Mouse (Mus musculus) thymus, postnatal 14 days (tissue): ENCODE data around the gene Sp6.

Experiments
- DNase-seq: peaks from one replicate; pipeline ENCODE4 v3.0.0; 2021

Sp6 gene

GRCm38 (mm10) chr11:96982859-96983258, 30.3 kb upstream of the Sp6 start, which contains the start of gene Sp2:
Gene Sp2, minus strand, starts transcription at chr11:96982959.
- no peak for DNase-seq

DNA sequence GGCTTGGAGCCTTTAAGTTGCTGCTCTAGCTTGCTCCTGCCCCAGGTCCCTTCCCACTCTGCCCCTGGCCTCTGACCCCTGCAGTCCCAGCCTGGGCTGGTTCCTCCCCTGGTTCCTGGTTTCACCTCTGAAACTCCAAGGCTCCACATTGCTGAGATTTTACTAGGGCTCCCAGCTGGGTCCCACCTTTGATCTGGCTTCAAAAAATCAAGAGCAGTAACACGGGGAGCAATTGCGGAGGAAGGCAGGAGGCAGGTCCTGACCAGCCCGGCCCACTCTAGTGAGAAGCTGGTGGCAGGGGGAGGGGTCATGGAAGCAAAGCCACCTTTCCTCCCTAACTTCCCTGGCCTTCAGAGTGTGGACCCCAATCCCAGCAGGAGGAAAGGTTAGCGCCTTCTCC, 28.3 kb upstream of the Sp6 start:
- no peak for DNase-seq

- peak; percentile 40 for DNase-seq
Measured at GRCm38 (mm10) chr11:96986463-96986862, 26.7 kb upstream of the Sp6 start.

DNA sequence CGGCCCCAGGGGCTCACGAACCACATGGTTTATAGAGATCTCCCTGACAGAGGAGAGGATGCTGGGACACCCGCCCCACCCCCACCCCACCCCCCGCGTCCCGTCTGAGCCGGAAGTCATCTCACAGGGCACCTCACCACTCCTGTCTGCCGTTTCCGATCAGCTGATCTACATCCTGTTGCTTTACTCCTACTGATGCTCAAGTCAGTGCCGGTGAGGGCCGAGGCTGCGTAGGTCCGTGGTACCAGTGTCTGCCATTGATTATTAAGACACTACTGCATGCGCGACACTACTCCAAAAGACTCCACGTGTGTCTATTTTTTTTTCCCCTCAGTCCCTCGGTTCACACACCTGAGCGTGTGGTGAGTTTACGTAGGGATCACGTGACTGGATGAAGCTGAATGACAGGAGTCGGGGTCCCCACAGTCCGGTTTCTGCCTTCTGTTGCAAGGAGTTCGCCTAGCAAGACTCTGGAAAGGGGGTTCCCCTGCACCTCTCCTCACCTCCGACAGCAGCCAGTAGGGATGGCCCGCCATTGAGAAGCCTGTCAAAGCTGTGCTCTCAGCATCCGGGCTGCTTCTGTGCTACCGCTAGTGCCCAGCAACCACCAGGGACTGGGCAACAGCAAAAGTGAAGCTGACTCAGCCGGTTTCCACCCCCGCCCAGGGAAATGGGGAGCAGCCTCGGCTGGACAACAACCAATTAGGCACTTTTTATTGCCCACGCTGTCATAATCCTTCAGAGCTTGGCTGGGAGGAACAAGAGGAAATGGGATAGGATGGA, 25.1 kb upstream of the Sp6 start:
- DNase-seq = peak; percentile 78

DNA sequence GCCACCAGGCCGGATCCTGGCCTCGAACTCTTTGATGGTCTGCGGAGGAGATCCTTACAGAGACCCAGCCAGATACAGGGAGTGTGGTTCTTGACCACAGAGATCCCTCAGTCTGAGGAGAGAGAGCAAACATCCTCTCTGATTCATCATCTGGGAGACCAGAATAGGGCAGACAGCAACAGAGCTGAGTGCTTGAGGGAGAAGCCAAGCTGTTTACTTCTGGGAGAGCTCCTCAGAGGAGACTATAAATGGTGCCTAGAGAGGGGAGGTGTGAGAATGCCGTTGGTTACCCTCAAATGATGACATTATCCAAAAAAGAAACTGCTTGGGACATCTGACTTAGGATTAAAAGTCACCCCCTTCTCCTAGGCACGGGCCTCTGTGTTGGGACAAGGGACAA, 21.7 kb upstream of the Sp6 start:
- no peak for DNase-seq

- DNase-seq = peak; percentile 56
Measured at GRCm38 (mm10) chr11:96992722-96993311, 20.4 kb upstream of the Sp6 start.

DNA sequence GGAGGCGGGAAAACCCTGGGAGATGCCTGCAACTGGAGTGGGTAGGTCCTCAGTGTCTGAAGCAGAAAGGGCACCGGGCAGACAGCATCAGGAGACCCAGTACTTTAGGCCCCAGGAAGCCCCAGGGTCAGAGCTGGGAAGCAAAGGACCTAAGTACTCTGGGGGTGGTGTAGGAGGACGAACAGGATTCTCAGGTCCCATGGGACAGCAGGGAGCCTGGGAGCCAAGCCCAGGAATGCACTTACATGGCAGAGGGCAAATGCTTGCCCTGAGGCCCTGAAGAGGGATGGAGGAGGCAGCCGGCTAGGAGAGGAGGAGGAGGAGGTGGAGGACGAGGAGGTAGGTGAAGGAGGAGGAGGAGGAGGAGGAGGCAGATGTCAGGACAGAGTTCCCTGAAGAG, 18.2 kb upstream of the Sp6 start:
- no peak for DNase-seq

- DNase-seq = peak; percentile 80
Measured at GRCm38 (mm10) chr11:96995836-96996772, 17.1 kb upstream of the Sp6 start.

GRCm38 (mm10) chr11:96996773-96997379, 16.3 kb upstream of the Sp6 start:
- DNase-seq = no peak

GRCm38 (mm10) chr11:96997380-96997956, 15.7 kb upstream of the Sp6 start:
- peak; percentile 39 for DNase-seq

GRCm38 (mm10) chr11:97003170-97003569, 10.0 kb upstream of the Sp6 start:
- DNase-seq = no peak

GRCm38 (mm10) chr11:97007093-97007794, 6.0 kb upstream of the Sp6 start:
- DNase-seq = peak; percentile 30

DNA sequence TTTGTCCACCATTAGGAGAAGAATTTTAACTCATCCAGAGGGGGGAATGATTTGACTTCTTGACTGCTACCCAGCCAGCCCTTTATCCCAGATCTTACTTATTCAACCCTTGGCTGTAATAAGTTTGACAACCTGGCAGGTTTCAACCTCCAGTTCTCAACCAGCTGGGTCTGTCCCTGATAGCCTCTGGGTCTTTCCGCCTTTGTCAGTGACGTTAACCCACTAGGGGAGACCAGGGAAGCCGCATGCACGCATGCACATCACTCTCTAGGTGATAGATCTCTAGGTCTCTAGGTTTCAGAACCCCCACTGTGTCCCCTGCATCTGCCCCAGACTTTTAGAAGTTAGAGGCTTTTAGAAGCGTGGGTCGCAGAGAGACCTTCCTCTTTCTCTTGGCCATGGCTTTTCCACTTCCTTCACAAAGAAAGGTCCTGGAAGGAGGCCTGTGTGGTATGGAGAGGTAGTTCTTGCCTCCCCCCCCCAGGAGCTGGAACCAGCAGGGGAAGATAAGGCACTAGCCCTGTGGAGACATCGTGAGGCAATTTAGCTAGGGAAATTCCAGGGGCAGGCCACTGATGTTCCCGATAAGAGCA, 3.9 kb upstream of the Sp6 start:
- no peak for DNase-seq

- peak; percentile 23 for DNase-seq
Measured at GRCm38 (mm10) chr11:97017696-97018582, 4.7 kb downstream of the Sp6 start.

DNA sequence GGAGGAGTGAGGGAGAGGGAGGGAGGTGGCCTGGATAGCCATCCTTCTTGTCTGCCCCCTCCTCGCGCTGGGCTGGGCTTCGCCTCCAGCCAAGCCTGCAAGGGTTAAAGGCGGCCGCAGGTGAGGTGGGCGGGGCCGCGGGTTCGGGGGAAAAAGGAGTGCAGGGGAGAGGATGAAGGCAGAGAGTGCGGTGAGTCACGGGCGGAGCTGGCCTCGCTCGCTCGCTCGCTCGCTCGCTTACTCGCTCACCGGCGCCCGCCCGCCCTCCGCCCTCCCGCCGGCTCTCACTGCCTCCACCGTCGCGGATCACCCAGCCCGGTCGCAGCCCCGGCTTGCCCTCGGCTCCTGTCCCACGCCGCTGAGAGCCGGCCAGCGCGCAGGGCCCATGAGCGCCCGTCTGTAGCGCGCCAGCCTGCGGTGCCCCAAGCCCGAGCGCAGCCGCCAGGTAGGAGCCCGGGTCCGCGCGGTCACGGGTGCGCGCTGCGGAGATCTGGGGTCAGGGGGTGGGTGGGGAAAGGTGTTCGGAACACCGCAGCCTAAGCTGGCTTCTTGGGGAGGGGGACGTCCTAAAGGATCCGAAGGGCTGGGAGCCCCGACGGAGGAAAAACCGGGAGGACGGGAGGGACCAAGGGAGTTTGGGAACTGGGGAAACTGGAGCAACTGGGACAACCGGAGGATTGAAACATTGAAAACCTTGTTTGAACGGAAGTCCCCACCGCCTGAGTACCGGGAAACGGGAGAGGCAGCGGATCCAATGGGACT, 5.6 kb downstream of the Sp6 start:
- peak; percentile 70 for DNase-seq

DNA sequence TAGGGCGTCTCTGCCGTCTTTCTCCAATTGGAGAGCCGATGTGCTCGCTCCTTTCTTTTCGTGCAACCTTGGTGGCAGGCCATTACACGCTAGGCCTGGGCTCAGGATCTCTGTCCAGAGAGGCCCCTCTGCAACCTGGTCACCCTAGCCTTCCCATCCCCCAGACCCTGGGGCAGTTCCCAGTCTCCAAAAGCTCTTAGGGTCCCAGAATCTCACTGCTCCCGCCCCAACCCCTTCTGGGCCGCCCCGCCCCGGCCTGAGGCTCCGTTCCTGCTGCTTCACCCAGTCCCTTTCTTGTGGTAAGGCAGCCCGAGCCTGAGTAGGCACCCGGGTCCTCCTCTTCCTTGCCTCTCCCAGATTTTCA, 6.1 kb downstream of the Sp6 start:
- no peak for DNase-seq

GRCm38 (mm10) chr11:97021121-97021765, 8.0 kb downstream of the Sp6 start:
- DNase-seq = peak; percentile 41

DNA sequence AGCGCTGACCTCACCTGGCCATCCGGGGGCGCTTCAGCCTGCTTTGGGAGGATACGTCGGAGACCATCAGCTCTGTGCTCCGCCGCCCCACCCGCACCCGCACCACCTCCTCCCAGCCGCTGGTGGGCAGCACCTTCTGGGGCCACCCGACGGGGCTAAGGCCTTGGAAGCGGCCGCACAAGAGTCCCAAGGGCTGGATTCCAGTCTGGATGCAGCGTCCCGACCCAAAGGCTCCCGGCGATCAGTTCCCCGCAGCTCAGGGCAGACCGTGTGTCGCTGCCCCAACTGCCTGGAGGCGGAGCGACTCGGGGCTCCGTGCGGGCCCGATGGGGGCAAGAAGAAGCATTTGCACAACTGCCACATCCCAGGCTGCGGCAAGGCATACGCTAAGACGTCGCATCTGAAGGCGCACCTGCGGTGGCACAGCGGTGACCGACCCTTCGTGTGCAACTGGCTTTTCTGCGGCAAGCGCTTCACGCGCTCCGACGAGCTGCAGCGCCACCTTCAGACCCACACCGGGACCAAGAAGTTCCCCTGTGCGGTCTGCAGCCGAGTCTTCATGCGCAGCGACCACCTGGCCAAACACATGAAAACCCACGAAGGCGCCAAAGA, 8.8 kb downstream of the Sp6 start:
- DNase-seq = peak; percentile 93

GRCm38 (mm10) chr11:97024977-97025376, 11.8 kb downstream of the Sp6 start:
- no peak for DNase-seq
